Mouse (Mus musculus) embryonic facial prominence, embryonic 13.5 days (tissue): ENCODE results near the gene Trappc10. TPM values are rescaled to one million over a fixed set of nuclear protein-coding genes. Genes with fewer than 3 reads are reported as not detected.

Experiments used
- ATAC-seq: fragments of 200-750 bp; cut with Nextera tagmentation; 2 replicates; pipeline ENCODE4 v1.8.0; 2017; ENCODE audit warnings: low read depth; ENCODE audit not compliant: insufficient number of reproducible peaks, insufficient read depth, low FRiP score, low TSS enrichment
- H3K27ac ChIP-seq: fragments of 300-500 bp; sonication (generic); 2 replicates; pipeline ENCODE4 v1.5.1; 2015; ENCODE audit warnings: moderate library complexity, mild to moderate bottlenecking, inconsistent platforms
- H3K27me3 ChIP-seq: fragments of 300-500 bp; sonication (generic); 2 replicates; pipeline ENCODE4 v1.6.1; 2015; ENCODE audit warnings: mild to moderate bottlenecking, inconsistent platforms
- H3K36me3 ChIP-seq: fragments of 300-500 bp; sonication (generic); 2 replicates; pipeline ENCODE4 v1.6.1; 2015; ENCODE audit warnings: mild to moderate bottlenecking, inconsistent platforms
- H3K4me1 ChIP-seq: fragments of 300-500 bp; sonication (generic); 2 replicates; pipeline ENCODE4 v1.6.1; 2015; ENCODE audit warnings: inconsistent platforms
- H3K4me2 ChIP-seq: fragments of 300-500 bp; sonication (generic); 2 replicates; pipeline ENCODE4 v1.6.1; 2015; ENCODE audit warnings: moderate library complexity, mild to moderate bottlenecking, inconsistent platforms
- H3K4me3 ChIP-seq: fragments of 300-500 bp; sonication (generic); 2 replicates; pipeline ENCODE4 v1.5.1; 2015; ENCODE audit warnings: mild to moderate bottlenecking, inconsistent platforms
- H3K9ac ChIP-seq: fragments of 300-500 bp; sonication (generic); 2 replicates; pipeline ENCODE4 v1.6.1; 2015; ENCODE audit warnings: mild to moderate bottlenecking, inconsistent platforms
- H3K9me3 ChIP-seq: fragments of 300-500 bp; sonication (generic); 2 replicates; pipeline ENCODE4 v1.6.1; 2016; ENCODE audit warnings: inconsistent platforms
- WGBS: fragments of 180-500 bp; shearing (Covaris S2); methylation state at CpG from one replicate; pipeline ENCODE4 v1.1.7; 2015; ENCODE audit warnings: mixed read lengths; 5-methylcytosine and 5-hydroxymethylcytosine counted together
- polyA plus RNA-seq: library from polyadenylated mRNA; unstranded; fragments of >200 nt; fragmentation: Nextera tagmentation; extraction: Ambion mirVana; gene quantifications from 2 replicates; pipeline ENCODE4 v1.2.1, GENCODE M21; 2015

Gene Trappc10
- polyA plus RNA-seq, 1 experiment from 2014 or later, result 12.0 TPM

- H3K27me3 ChIP-seq, result no peaks in the 10 kb centered on the region
- peaks cover 16% of the 10 kb centered on the region for H3K36me3 ChIP-seq
- H3K4me2 ChIP-seq, result no peak overlapping the region
- no peak for ATAC-seq
- peaks cover 9% of the 10 kb centered on the region for H3K4me1 ChIP-seq
- WGBS, result 80% methylated on average over 6 of the region's 6 CpGs
- H3K27ac ChIP-seq, result no peak overlapping the region
- no peaks in the 10 kb centered on the region for H3K9me3 ChIP-seq
- H3K4me3 ChIP-seq, result no peak overlapping the region
- H3K9ac ChIP-seq, result no peak overlapping the region
Measured at GRCm38 (mm10) chr10:78156926-78157325, 87.5 kb downstream of the Trappc10 start.

GRCm38 (mm10) chr10:78148834-78149766, 95.3 kb downstream of the Trappc10 start:
- H3K36me3 ChIP-seq, result no peaks in the 10 kb centered on the region
- ATAC-seq, result no peak
- 62% methylated on average over 10 of the region's 10 CpGs for WGBS
- H3K4me2 ChIP-seq, result no peak overlapping the region
- H3K9ac ChIP-seq, result no peak overlapping the region
- H3K4me3 ChIP-seq, result no peak overlapping the region
- H3K9me3 ChIP-seq, result no peaks in the 10 kb centered on the region
- H3K27ac ChIP-seq, result no peak overlapping the region
- H3K27me3 ChIP-seq, result no peaks in the 10 kb centered on the region
- no peaks in the 10 kb centered on the region for H3K4me1 ChIP-seq

- ATAC-seq, result no peak
- H3K9me3 ChIP-seq, result no peaks in the 10 kb centered on the region
- no peaks in the 10 kb centered on the region for H3K4me1 ChIP-seq
- no peak overlapping the region for H3K4me3 ChIP-seq
- no peaks in the 10 kb centered on the region for H3K27me3 ChIP-seq
- WGBS, result 75% methylated on average over 4 of the region's 4 CpGs
- H3K27ac ChIP-seq, result no peak overlapping the region
- H3K4me2 ChIP-seq, result no peak overlapping the region
- H3K36me3 ChIP-seq, result no peaks in the 10 kb centered on the region
- no peak overlapping the region for H3K9ac ChIP-seq
Measured at GRCm38 (mm10) chr10:78147908-78148441, 96.5 kb downstream of the Trappc10 start.

- no peak overlapping the region for H3K4me3 ChIP-seq
- no peak overlapping the region for H3K9ac ChIP-seq
- H3K9me3 ChIP-seq, result no peaks in the 10 kb centered on the region
- 49% methylated on average over 8 of the region's 8 CpGs for WGBS
- peaks cover 10% of the 10 kb centered on the region for H3K4me1 ChIP-seq
- no peak overlapping the region for H3K4me2 ChIP-seq
- H3K36me3 ChIP-seq, result no peaks in the 10 kb centered on the region
- no peaks in the 10 kb centered on the region for H3K27me3 ChIP-seq
- no peak overlapping the region for H3K27ac ChIP-seq
- no peak for ATAC-seq
Measured at GRCm38 (mm10) chr10:78143727-78144505, 100.5 kb downstream of the Trappc10 start.

- Histone ChIP-seq H3K4me3 (no peak overlapping the region), H3K4me2 (no peak overlapping the region), H3K27me3 (no peaks in the 10 kb centered on the region), H3K9ac (no peak overlapping the region), H3K27ac (no peak overlapping the region), H3K36me3 (no peaks in the 10 kb centered on the region), H3K9me3 (no peaks in the 10 kb centered on the region), H3K4me1 (peaks cover 18% of the 10 kb centered on the region)
- no peak for ATAC-seq
- WGBS, result 73% methylated on average over 3 of the region's 3 CpGs
Measured at GRCm38 (mm10) chr10:78140843-78141242, 103.6 kb downstream of the Trappc10 start.

- H3K4me1 ChIP-seq, result peaks cover 23% of the 10 kb centered on the region
- no peak overlapping the region for H3K27ac ChIP-seq
- H3K27me3 ChIP-seq, result no peaks in the 10 kb centered on the region
- 88% methylated on average over 1 of the region's 1 CpGs for WGBS
- H3K4me2 ChIP-seq, result no peak overlapping the region
- no peak overlapping the region for H3K4me3 ChIP-seq
- H3K9ac ChIP-seq, result no peak overlapping the region
- no peaks in the 10 kb centered on the region for H3K36me3 ChIP-seq
- no peaks in the 10 kb centered on the region for H3K9me3 ChIP-seq
- ATAC-seq, result no peak
Measured at GRCm38 (mm10) chr10:78140251-78140600, 104.2 kb downstream of the Trappc10 start.

GRCm38 (mm10) chr10:78139572-78140250, 104.7 kb downstream of the Trappc10 start:
- Histone ChIP-seq H3K4me3 (no peak overlapping the region), H3K27me3 (no peaks in the 10 kb centered on the region), H3K9me3 (no peaks in the 10 kb centered on the region), H3K4me2 (no peak overlapping the region), H3K9ac (no peak overlapping the region), H3K36me3 (no peaks in the 10 kb centered on the region), H3K4me1 (peaks cover 28% of the 10 kb centered on the region), H3K27ac (peak overlapping the region; percentile 80)
- ATAC-seq, result no peak
- WGBS, result 81% methylated on average over 11 of the region's 11 CpGs

GRCm38 (mm10) chr10:78138812-78139523, 105.5 kb downstream of the Trappc10 start:
- WGBS, result 25% methylated on average over 14 of the region's 14 CpGs
- peak overlapping the region; percentile 80 for H3K27ac ChIP-seq
- no peak overlapping the region for H3K4me3 ChIP-seq
- H3K27me3 ChIP-seq, result no peaks in the 10 kb centered on the region
- peak overlapping the region; percentile 30 for H3K4me2 ChIP-seq
- H3K4me1 ChIP-seq, result peaks cover 34% of the 10 kb centered on the region
- H3K36me3 ChIP-seq, result no peaks in the 10 kb centered on the region
- no peaks in the 10 kb centered on the region for H3K9me3 ChIP-seq
- ATAC-seq, result peak; percentile 48; the same call in 1 of the 2 replicates
- H3K9ac ChIP-seq, result no peak overlapping the region

- no peaks in the 10 kb centered on the region for H3K27me3 ChIP-seq
- peaks cover 34% of the 10 kb centered on the region for H3K4me1 ChIP-seq
- 89% methylated on average over 3 of the region's 3 CpGs for WGBS
- no peaks in the 10 kb centered on the region for H3K9me3 ChIP-seq
- no peak overlapping the region for H3K9ac ChIP-seq
- H3K36me3 ChIP-seq, result no peaks in the 10 kb centered on the region
- H3K4me2 ChIP-seq, result no peak overlapping the region
- no peak overlapping the region for H3K27ac ChIP-seq
- ATAC-seq, result no peak
- no peak overlapping the region for H3K4me3 ChIP-seq
Measured at GRCm38 (mm10) chr10:78137191-78137590, 107.2 kb downstream of the Trappc10 start.
